Mouse (Mus musculus): ENCODE results near the gene Tpm1. TPM values are rescaled to one million over a fixed set of nuclear protein-coding genes. Genes with fewer than 3 reads are reported as not detected.

The Tpm1 gene
- polyA plus RNA-seq, 1 experiment, result 104 TPM

DNA sequence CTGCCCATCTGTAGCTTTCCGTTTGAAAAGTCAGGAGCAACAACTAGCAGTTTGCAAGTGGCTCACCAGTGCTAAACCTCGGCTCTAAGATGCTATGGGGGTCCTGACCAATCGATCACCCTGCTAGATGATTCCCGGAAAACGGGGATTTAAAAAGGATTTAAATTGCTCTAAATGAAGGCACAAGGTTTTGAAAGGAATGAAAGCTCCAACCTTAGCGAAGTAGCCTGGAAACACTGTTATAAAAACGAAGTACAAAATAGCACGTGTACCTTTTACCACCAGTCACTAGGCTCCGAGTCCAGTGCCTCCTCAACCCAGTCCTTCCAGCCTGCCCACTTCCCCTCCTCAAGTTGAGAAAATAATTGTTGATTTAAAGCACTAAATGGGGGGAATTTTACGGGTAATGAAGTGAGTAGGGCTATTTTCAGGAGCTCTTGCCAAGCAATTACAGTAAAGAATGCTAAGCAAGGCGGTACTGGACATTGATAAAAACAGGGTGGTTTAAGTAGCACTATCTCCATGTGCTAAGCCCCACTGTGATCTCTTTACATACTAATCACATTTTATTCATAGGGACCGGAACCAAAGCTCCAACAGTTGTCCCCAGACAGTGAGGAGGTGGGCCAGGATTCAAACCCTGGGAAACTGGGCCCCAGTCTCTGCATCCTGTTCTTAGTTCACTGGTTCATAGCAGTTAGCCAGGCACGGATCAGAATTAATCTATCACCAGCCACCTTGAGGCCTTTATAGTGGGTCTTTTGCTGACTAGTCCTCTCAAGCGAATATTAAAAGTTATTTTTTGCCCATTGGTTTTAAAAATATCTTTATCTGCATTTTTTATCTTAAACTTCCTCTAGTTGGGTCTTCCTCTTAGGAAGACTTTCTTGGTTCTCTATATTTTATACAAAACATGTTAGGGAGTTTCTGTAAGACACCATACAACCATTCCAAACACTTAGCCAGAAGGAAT is 7.1 kb downstream of the Tpm1 start:
- H3K4me3 ChIP-seq (ENCODE audit: insufficient read depth, low read length), result peak overlapping the region; percentile 48
- no peak for TF ChIP-seq CTCF (IDR thresholded peaks at IDR 0.05; ENCODE audit: low read depth, low read length)
- TF ChIP-seq POLR2A (IDR thresholded peaks at IDR 0.05; ENCODE audit: borderline replicate concordance, low read depth, low read length), result no peak
- peaks cover 45% of the 10 kb centered on the region for H3K4me1 ChIP-seq (ENCODE audit: control insufficient read depth, insufficient read depth, low read length)
- H3K27ac ChIP-seq (ENCODE audit: insufficient read depth, low read depth, low read length), result peak overlapping the region; percentile 78

DNA sequence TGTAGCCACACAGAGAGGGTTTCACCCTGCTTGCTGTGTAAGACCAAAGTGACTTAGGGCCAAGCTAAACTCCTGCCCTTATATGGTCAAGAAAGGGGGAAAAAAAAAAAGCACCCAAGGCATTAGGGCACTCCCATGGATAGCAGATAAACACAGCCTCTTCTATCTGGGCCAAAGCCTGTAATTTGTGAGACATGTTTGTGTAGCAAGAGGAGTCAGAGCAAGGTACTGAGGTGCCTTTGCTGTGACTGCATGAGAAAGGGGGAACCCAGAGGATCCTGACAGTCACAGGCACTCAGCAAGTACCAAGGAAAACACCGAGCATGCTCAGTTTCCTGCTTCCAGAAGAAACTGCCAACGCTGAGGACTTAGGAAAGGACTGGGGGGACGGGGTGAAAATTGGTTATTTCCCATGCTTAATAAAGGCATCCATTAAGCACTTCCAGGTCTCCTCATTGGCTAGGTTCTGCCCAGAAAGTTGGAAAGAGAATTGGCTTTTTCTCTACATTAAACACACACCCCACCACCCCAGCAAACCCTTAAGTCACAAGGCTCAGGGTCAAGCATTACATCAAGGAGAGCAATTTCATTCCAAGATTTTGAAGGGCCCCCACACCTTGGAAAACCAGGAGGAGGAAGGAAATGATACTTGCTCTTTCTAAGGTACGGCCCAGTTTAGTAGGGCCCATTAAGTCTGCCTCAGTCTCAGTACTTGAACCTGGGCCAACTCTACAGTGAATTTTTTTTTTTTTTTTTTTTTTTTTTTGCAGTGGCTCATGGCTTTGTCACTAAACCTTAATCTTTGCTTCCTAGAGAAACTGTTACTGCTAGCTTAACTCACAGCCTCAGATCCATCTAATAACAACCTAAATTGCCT is 8.0 kb downstream of the Tpm1 start:
- H3K4me3 ChIP-seq (ENCODE audit: insufficient read depth, low read length), result no peak overlapping the region
- TF ChIP-seq POLR2A (IDR thresholded peaks at IDR 0.05; ENCODE audit: borderline replicate concordance, low read depth, low read length) (no peak), CTCF (IDR thresholded peaks at IDR 0.05; ENCODE audit: low read depth, low read length) (no peak)
- H3K4me1 ChIP-seq (ENCODE audit: control insufficient read depth, insufficient read depth, low read length), result peaks cover 52% of the 10 kb centered on the region
- no peak overlapping the region for H3K27ac ChIP-seq (ENCODE audit: insufficient read depth, low read depth, low read length)

DNA sequence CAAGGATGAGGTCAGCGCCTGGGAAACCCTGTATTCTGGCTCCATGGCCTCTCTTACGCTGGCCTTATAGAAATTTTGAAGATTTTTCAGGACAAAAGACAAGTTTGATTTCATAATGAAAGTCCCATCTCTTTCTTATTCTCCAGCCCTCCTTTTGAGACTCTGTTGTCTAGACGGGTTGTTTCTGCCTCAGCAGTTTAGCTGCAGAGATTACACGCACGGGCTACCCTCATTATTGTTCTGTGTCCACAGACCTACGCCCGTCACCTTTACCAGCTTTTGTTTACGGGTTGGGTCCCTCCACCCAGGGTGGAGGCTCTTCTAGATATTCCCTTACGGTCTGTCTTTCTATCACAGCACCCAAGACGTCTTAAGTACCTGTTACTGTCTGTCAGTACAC is 9.3 kb downstream of the Tpm1 start:
- Histone ChIP-seq H3K27ac (ENCODE audit: insufficient read depth, low read depth, low read length) (no peak overlapping the region), H3K4me1 (ENCODE audit: control insufficient read depth, insufficient read depth, low read length) (peaks cover 57% of the 10 kb centered on the region), H3K4me3 (ENCODE audit: insufficient read depth, low read length) (no peak overlapping the region)
- TF ChIP-seq CTCF (IDR thresholded peaks at IDR 0.05; ENCODE audit: low read depth, low read length), result no peak
- no peak for TF ChIP-seq POLR2A (IDR thresholded peaks at IDR 0.05; ENCODE audit: borderline replicate concordance, low read depth, low read length)

DNA sequence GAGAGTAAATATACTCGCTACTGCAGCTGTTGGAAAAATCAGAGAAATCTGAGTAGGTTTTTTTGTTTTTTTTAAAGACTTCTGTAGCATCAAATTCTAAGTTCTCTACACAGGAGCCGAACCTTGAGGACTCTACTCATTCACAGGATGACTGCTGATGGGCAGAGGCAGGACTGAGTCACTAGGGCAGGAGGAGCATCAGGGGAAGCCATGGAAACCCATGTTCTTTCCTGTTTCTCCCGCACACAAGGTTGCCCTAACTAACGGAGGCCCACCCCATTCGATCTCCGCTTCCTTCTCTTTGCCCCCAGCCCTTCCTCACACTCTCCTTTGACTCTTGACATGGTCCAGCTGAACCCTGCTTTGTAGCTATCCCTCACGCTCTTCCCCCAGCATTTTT is 10.5 kb downstream of the Tpm1 start:
- H3K27ac ChIP-seq (ENCODE audit: insufficient read depth, low read depth, low read length), result no peak overlapping the region
- TF ChIP-seq CTCF (IDR thresholded peaks at IDR 0.05; ENCODE audit: low read depth, low read length) (no peak), POLR2A (IDR thresholded peaks at IDR 0.05; ENCODE audit: borderline replicate concordance, low read depth, low read length) (no peak)
- H3K4me1 ChIP-seq (ENCODE audit: control insufficient read depth, insufficient read depth, low read length), result peaks cover 55% of the 10 kb centered on the region
- H3K4me3 ChIP-seq (ENCODE audit: insufficient read depth, low read length), result no peak overlapping the region

DNA sequence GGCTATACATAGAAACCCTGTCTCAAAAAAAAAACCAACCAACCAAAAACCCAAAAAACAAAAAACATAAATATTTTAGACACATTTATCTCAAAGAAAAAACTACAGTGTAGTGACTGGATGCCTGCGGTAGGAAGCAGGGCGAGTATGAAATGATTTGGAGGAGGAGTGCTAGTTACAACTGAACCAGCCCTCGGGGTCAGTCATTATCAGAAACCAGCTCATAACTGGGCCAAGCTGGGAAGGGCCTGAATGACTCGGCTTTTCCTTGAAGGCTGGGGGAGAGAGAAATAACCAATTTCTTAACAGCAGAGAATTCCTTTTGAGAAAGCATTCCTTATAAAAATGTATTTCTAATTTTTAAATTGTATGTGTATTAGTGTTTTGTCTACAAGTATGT is 11.5 kb downstream of the Tpm1 start:
- Histone ChIP-seq H3K4me1 (ENCODE audit: control insufficient read depth, insufficient read depth, low read length) (peaks cover 55% of the 10 kb centered on the region), H3K27ac (ENCODE audit: insufficient read depth, low read depth, low read length) (no peak overlapping the region), H3K4me3 (ENCODE audit: insufficient read depth, low read length) (no peak overlapping the region)
- TF ChIP-seq POLR2A (IDR thresholded peaks at IDR 0.05; ENCODE audit: borderline replicate concordance, low read depth, low read length) (no peak), CTCF (IDR thresholded peaks at IDR 0.05; ENCODE audit: low read depth, low read length) (no peak)

DNA sequence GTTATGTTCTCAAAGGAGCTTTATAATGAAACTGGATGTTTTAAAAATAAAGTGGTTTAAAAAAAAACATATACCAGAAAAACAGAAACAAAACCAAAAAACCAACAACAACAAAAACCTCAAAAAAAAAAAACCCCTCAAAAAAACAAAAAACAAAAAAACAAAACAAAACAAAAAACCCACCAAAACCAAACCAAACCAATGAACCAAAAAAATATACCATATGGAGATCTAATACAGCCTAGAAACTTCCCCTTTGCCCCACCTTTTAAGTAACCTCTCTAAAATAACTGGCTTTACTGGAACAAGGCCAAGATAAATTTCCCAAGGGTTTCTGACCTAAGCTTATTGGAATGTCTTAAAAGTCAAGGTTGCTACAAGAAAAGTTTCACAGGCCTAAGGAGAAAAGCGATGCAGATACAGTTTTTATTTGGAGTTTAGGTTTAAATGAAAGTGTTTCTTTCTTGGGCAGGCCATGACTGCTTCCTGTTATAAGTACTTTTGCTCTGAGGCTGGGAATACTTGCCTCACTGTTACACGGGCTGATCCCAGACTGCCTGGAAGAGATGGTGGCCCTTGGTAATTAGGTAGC is 12.6 kb downstream of the Tpm1 start:
- TF ChIP-seq POLR2A (IDR thresholded peaks at IDR 0.05; ENCODE audit: borderline replicate concordance, low read depth, low read length) (no peak), CTCF (IDR thresholded peaks at IDR 0.05; ENCODE audit: low read depth, low read length) (no peak)
- H3K4me1 ChIP-seq (ENCODE audit: control insufficient read depth, insufficient read depth, low read length), result peaks cover 48% of the 10 kb centered on the region
- H3K4me3 ChIP-seq (ENCODE audit: insufficient read depth, low read length), result no peak overlapping the region
- 0 out of 2 replicates have a peak overlapping the region, but pooled peaks have one; percentile 12 for H3K27ac ChIP-seq (ENCODE audit: insufficient read depth, low read depth, low read length)

DNA sequence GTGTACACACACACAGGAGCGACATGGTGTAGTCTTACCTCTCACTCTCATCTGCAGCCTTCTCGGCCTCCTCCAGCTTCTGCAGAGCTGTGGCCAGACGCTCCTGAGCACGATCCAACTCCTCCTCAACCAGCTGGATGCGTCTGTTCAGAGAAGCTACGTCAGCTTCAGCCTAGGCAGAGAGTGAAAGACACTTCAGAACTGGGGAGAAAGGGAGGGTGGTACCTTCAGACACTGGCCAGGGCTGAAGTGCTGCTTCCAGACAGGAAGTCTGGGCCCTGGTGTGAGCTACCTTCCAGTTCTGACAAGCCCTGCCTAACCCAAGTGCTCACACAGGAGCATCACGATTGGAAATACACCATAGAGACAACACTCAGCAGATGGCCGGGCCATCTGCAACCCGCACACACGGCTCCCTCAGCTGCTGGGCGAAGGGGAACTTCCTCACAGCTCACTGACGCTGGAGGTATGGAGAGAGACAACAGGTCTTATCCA is 13.2 kb downstream of the Tpm1 start:
- Histone ChIP-seq H3K4me1 (ENCODE audit: control insufficient read depth, insufficient read depth, low read length) (peaks cover 42% of the 10 kb centered on the region), H3K4me3 (ENCODE audit: insufficient read depth, low read length) (no peak overlapping the region), H3K27ac (ENCODE audit: insufficient read depth, low read depth, low read length) (no peak overlapping the region)
- TF ChIP-seq POLR2A (IDR thresholded peaks at IDR 0.05; ENCODE audit: borderline replicate concordance, low read depth, low read length) (no peak), CTCF (IDR thresholded peaks at IDR 0.05; ENCODE audit: low read depth, low read length) (no peak)

DNA sequence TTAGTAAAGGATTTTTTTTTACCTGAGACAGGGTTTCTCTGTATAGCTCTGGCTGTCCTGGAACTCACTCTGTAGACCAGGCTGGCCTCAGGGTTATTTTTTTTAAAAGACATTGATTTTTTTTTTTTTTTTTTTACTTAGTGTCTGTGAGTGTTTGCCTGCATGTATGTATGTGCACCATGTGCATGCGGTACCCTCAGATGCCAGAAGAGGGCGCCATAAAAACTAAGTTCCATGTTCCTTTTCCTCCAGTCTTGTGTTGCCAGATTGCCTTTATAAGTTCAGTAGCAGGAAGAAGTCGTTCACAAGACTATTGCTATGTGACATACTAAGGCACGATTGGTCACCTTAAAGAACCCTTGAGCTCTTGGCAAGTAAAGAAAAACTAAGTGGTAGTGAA is 14.5 kb downstream of the Tpm1 start:
- Histone ChIP-seq H3K4me3 (ENCODE audit: insufficient read depth, low read length) (no peak overlapping the region), H3K4me1 (ENCODE audit: control insufficient read depth, insufficient read depth, low read length) (peaks cover 29% of the 10 kb centered on the region), H3K27ac (ENCODE audit: insufficient read depth, low read depth, low read length) (no peak overlapping the region)
- TF ChIP-seq CTCF (IDR thresholded peaks at IDR 0.05; ENCODE audit: low read depth, low read length) (no peak), POLR2A (IDR thresholded peaks at IDR 0.05; ENCODE audit: borderline replicate concordance, low read depth, low read length) (no peak)

DNA sequence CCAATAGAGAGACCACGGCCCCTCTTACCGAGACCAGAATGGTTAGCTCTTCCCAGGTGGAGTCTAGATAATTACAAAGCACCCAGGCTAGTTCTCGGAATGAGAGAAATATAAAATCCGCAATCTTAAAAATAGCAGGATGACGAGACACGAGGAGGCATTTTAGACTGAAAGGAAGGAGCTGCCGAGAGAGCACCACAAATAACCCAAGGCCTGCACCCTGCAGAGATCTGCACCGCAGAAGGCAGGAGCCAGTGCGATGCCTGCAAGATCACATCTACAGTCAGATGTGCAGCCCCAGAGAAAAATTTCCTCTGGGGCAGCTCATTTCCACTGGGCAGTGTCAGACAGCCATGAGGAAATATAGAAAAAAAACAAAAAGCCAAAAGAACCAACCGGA is 16.2 kb downstream of the Tpm1 start:
- Histone ChIP-seq H3K27ac (ENCODE audit: insufficient read depth, low read depth, low read length) (no peak overlapping the region), H3K4me3 (ENCODE audit: insufficient read depth, low read length) (no peak overlapping the region), H3K4me1 (ENCODE audit: control insufficient read depth, insufficient read depth, low read length) (peaks cover 19% of the 10 kb centered on the region)
- TF ChIP-seq POLR2A (IDR thresholded peaks at IDR 0.05; ENCODE audit: borderline replicate concordance, low read depth, low read length) (no peak), CTCF (IDR thresholded peaks at IDR 0.05; ENCODE audit: low read depth, low read length) (no peak)

Measured in bone marrow macrophage, adult 2 months (primary cell).